Mouse (Mus musculus) midbrain, embryonic 13.5 days (tissue): Measurements from ENCODE around the gene Ndufb8. TPM values are rescaled to one million over a fixed set of nuclear protein-coding genes. Genes with fewer than 3 reads are reported as not detected.

Experiments
- ATAC-seq: fragments of 200-750 bp; cut with Nextera tagmentation; 2 replicates; pipeline ENCODE4 v1.8.0; 2017; ENCODE audit warnings: mild to moderate bottlenecking, moderate TSS enrichment, moderate library complexity
- H3K27ac ChIP-seq: fragments of 300-500 bp; sonication (generic); 2 replicates; pipeline ENCODE4 v1.5.1; 2015; ENCODE audit warnings: inconsistent platforms, mild to moderate bottlenecking, moderate library complexity
- H3K27me3 ChIP-seq: fragments of 300-500 bp; sonication (generic); 2 replicates; pipeline ENCODE4 v1.6.1; 2015; ENCODE audit warnings: mild to moderate bottlenecking, inconsistent platforms
- H3K36me3 ChIP-seq: fragments of 300-500 bp; sonication (generic); 2 replicates; pipeline ENCODE4 v1.6.1; 2015; ENCODE audit warnings: mild to moderate bottlenecking, inconsistent platforms
- H3K4me1 ChIP-seq: fragments of 300-500 bp; sonication (generic); replicated peaks from 2 replicates; pipeline ENCODE4 v1.6.1; 2015; ENCODE audit warnings: inconsistent platforms
- H3K4me2 ChIP-seq: fragments of 300-500 bp; sonication (generic); replicated peaks from 2 replicates; pipeline ENCODE4 v1.6.1; 2015; ENCODE audit warnings: moderate library complexity, mild to moderate bottlenecking, inconsistent platforms
- H3K4me3 ChIP-seq: fragments of 300-500 bp; sonication (generic); replicated peaks from 2 replicates; pipeline ENCODE4 v1.5.1; 2015; ENCODE audit warnings: mild to moderate bottlenecking, inconsistent platforms
- H3K9ac ChIP-seq: fragments of 300-500 bp; sonication (generic); replicated peaks from 2 replicates; pipeline ENCODE4 v1.6.1; 2015; ENCODE audit warnings: mild to moderate bottlenecking, inconsistent platforms
- H3K9me3 ChIP-seq: fragments of 300-500 bp; sonication (generic); 2 replicates; pipeline ENCODE4 v1.6.1; 2016; ENCODE audit warnings: mild to moderate bottlenecking, inconsistent platforms
- WGBS: fragments of 180-500 bp; shearing (Covaris S2); methylation state at CpG from one replicate; pipeline ENCODE4 v1.1.7; 2015; 5-methylcytosine and 5-hydroxymethylcytosine counted together
- polyA plus RNA-seq: library from polyadenylated mRNA; unstranded; fragments of >200 nt; fragmentation: Nextera tagmentation; extraction: Ambion mirVana; gene quantifications from 2 replicates; pipeline ENCODE4 v1.2.1, GENCODE M21; 2015

Gene Ndufb8
- 546 and 548 TPM in 2 replicates for polyA plus RNA-seq

DNA sequence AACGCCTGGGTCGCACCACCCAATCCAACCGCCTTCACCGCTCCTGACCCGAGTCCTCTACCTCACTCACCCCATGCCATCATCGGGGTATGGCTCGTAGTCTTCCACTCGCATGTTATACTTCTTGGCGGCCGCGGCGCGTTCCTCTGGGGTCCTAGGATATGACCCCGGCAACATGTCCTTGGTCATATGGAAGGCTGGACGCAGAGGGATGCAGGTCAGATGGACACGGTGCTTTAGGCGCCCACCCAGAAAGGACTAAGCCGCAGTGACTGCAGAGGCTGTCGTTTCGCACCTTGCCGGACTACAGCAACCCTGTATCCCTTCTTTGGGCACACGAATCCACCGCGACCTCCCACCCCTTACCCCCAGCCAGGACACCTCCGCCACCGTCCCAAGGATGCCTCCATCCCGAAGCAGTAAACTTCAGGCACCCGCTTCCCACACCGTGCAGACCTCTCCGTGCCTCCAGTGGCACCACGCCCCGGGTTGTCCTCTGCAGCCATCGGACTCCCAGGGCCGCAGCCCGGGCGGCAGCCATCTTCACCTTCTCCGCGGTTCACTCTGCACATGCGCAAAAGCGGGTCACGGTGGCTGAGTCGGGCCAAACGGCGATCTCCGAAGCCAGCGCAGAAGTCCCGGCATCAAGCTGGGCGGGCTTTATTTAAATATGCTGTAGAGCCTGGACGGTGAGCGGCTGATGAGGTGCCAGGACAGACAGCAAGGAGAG, at the start of gene Ndufb8:
TSS of gene Ndufb8 (minus strand) at position 580 of the 730 bp plus-strand sequence.
- peak within 1 kb of the TSS; percentile 97 for H3K4me2 ChIP-seq
- H3K36me3 ChIP-seq: peaks cover 35% of the 10 kb centered on the region
- peaks cover 13% of the 10 kb centered on the region for H3K27me3 ChIP-seq
- peak within 1 kb of the TSS; percentile 92 for H3K9ac ChIP-seq
- peak within 1 kb of the TSS; percentile 87 for H3K4me3 ChIP-seq
- peak within 1 kb of the TSS; percentile 64 for H3K27ac ChIP-seq
- WGBS: under 1% methylated on average over 50 of the region's 50 CpGs
- ATAC-seq: peak; percentile 91
- H3K9me3 ChIP-seq: no peaks in the 10 kb centered on the region
- peaks cover 16% of the 10 kb centered on the region for H3K4me1 ChIP-seq

DNA sequence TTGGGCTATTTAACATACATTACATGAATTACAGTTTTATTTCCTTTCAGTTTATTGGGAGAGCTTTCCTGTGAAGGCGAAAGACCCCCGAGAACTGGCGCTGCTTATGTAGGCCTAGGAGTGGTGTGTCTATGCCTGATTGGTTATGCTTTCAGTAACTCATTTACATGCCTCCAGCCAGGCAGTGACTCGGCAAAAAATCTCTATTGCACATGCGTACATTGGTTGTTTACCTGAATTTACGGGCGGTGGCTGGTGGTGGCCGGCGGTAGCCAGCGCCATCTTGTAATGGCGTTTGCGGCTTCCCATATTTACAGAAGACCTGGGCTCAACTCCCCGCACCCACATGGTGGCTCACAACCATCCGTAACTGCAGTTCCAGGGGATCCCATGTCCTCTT, 38.9 kb upstream of the Ndufb8 start:
- ATAC-seq: no peak

DNA sequence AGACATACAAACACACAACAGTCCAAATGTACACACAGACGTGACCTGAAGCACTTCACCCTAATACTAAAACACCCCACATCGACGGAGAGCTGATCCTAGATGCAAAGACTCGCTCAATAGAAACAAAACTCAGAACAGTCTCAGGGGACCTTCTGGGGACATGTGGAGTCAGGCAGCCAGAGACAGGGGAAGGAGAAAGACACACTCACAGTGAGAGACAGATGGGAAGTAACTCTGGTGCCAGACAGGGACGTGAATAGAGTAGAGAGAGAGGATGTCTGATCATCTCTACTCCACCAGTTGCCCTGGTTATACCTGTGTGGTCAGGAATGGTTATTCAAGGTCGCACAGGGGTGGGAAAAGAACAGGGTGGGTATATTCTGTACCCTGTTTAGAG, 36.4 kb upstream of the Ndufb8 start:
- no peaks in the 10 kb centered on the region for H3K9me3 ChIP-seq
- no peaks in the 10 kb centered on the region for H3K36me3 ChIP-seq
- WGBS: 67% methylated on average over 6 of the region's 6 CpGs
- H3K9ac ChIP-seq: no peak overlapping the region
- no peak for ATAC-seq
- no peaks in the 10 kb centered on the region for H3K4me1 ChIP-seq
- H3K27me3 ChIP-seq: peaks cover 21% of the 10 kb centered on the region
- no peak overlapping the region for H3K4me2 ChIP-seq
- H3K27ac ChIP-seq: no peak overlapping the region
- H3K4me3 ChIP-seq: no peak overlapping the region

More for the DNA sequence above, 38.9 kb upstream of the Ndufb8 start:
- Histone ChIP-seq H3K36me3 (no peaks in the 10 kb centered on the region), H3K27me3 (0 out of 2 replicates have a peak, but pooled peaks cover 12% of the 10 kb centered on the region), H3K4me1 (no peaks in the 10 kb centered on the region), H3K4me2 (no peak overlapping the region), H3K27ac (no peak overlapping the region), H3K9me3 (no peaks in the 10 kb centered on the region), H3K4me3 (no peak overlapping the region), H3K9ac (no peak overlapping the region)
- WGBS: 96% methylated on average over 14 of the region's 14 CpGs

DNA sequence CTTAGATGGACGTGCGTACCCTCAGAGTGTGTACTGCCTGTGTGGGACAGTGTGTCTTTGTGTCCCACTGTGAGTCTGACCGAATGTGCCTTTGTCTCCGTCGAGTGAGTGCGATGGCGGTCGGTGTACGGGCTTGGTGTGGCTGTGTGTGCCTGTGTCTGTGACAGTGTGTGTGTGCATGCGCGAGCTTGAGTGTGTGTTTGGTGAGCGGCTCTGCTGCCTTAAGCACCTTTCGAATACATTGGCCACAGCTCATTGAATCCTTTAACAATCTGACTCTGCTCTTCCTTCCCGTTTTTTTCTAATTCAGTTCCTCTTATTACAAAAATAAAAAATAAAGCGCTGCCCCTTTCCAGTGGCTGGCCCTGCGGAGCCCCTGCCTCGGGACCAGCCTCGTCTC, 35.8 kb upstream of the Ndufb8 start:
- Histone ChIP-seq H3K4me3 (no peak overlapping the region), H3K9me3 (no peaks in the 10 kb centered on the region), H3K4me1 (no peaks in the 10 kb centered on the region), H3K9ac (no peak overlapping the region), H3K4me2 (no peak overlapping the region), H3K27me3 (peaks cover 24% of the 10 kb centered on the region), H3K27ac (no peak overlapping the region), H3K36me3 (no peaks in the 10 kb centered on the region)
- WGBS: 75% methylated on average over 18 of the region's 18 CpGs
- no peak for ATAC-seq

DNA sequence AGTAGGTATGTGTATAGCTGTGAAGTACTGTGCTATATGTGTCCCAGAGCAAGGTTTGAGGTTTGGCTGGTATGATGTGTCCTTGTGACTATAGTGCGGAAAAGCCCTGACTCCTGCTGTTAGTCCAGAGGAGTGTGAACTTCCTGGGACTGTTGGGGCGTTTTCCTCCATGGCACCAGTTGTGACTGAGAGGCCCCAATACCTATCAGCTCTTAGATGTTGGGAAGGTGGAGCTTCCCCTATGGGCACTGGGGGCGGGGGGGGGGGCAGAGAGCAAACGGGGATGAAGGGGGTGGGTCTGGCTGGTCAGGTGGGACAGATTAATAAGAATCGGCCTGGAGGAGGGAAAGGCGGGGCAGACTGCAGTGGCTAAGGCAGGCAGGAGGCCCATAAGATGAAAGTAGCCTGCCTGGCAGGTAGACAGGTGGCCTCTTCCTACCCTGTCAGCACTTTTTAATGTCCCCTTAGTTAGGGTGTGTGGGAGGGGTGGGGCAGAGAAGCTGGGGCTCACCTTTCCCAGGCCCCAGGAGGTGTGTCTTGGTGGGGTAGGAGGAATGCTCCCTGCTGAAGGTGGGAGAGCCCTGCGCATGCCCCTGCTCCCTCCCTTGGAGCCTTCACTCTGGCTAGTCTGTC, 34.5 kb upstream of the Ndufb8 start:
- ATAC-seq: no peak
- no peaks in the 10 kb centered on the region for H3K36me3 ChIP-seq
- H3K4me1 ChIP-seq: no peaks in the 10 kb centered on the region
- H3K4me3 ChIP-seq: no peak overlapping the region
- no peaks in the 10 kb centered on the region for H3K9me3 ChIP-seq
- 51% methylated on average over 7 of the region's 7 CpGs for WGBS
- peaks cover 37% of the 10 kb centered on the region for H3K27me3 ChIP-seq
- no peak overlapping the region for H3K27ac ChIP-seq
- H3K4me2 ChIP-seq: no peak overlapping the region
- H3K9ac ChIP-seq: no peak overlapping the region

DNA sequence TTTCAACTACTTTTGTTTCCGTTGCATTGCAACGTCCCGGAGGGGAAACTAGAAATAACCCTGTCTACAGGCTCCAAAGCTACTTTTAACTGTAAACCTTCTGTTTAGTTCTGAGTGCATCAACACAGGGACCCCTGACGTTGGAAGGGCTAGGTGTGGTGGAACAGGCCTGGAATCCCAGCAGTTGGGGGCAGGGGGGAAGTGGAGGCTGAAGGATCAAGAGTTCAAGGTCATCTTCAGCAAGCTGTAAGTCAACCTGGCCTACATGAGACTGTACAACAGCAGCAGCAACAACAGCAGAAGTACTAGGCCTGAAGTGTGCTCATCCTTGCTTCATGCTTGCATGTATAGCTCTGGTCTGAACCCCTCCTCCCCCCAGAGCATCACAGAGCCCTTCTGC, 32.8 kb upstream of the Ndufb8 start:
- Histone ChIP-seq H3K27me3 (peaks cover 53% of the 10 kb centered on the region), H3K9ac (no peak overlapping the region; the same call in 1 of the 2 replicates), H3K36me3 (no peaks in the 10 kb centered on the region), H3K4me2 (no peak overlapping the region), H3K9me3 (no peaks in the 10 kb centered on the region), H3K4me1 (no peaks in the 10 kb centered on the region), H3K4me3 (no peak overlapping the region), H3K27ac (no peak overlapping the region)
- WGBS: 44% methylated on average over 4 of the region's 4 CpGs
- no peak for ATAC-seq

DNA sequence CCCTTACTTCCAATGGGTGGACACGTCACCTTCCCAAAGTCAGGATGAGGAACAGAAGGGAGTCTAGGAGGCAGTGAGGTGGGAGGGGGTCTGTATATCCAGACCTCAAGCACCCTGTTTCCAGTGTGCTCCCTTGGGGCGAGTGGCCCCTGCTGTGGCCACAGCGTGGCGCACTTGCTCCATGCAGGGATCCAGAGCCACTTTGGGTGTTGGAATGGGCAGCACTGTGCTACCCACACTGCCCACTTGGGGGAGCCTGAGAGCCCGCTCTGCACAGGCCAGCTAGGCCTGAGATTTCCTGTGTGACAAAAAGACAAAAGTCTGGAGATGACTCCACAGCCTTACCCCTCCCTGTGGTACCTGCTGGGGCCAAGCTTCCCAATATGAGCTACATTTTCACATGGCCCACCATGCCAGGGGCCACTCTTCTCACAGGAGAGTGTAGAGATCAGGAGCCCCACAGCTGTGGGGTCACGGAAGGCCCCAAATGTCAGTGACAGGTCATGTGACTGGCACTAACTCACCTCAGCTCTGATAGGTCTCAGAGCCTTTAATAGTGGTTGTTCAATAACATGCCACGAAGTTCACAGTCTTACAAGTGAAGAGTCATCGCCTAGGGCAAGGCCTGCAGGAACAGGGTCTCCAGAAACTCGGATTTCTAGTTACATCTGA, 27.5 kb upstream of the Ndufb8 start:
- H3K36me3 ChIP-seq: no peaks in the 10 kb centered on the region
- peaks cover 48% of the 10 kb centered on the region for H3K27me3 ChIP-seq
- no peak overlapping the region for H3K4me3 ChIP-seq
- WGBS: 37% methylated on average over 9 of the region's 9 CpGs
- H3K9me3 ChIP-seq: no peaks in the 10 kb centered on the region
- peak; percentile 90 for ATAC-seq
- H3K4me1 ChIP-seq: no peaks in the 10 kb centered on the region
- no peak overlapping the region for H3K27ac ChIP-seq
- H3K9ac ChIP-seq: no peak overlapping the region
- H3K4me2 ChIP-seq: no peak overlapping the region

DNA sequence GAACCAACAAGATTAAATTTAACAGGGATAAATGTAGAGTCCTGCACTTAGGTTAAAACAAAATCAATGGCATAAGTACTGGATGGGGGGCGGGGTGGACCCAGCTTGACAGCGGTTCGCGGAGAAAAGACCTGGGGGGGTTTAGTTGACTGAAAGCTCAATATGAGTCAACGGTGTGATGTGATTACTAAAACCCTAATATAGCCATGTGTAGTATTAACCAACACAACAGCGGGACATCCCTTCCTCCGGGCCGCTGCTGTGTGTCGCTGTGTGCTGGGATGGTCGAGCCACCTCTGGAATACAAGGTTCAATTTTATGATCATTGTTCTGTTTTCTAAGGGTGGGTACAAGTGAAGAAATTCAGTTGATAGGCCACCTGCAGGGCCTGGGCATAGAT, 26.9 kb upstream of the Ndufb8 start:
- no peaks in the 10 kb centered on the region for H3K9me3 ChIP-seq
- no peaks in the 10 kb centered on the region; the same call in 1 of the 2 replicates for H3K36me3 ChIP-seq
- peak; percentile 18; the same call in 1 of the 2 replicates for ATAC-seq
- peaks cover 42% of the 10 kb centered on the region for H3K27me3 ChIP-seq
- H3K4me1 ChIP-seq: no peaks in the 10 kb centered on the region
- 79% methylated on average over 10 of the region's 10 CpGs for WGBS
- H3K9ac ChIP-seq: no peak overlapping the region
- no peak overlapping the region for H3K4me2 ChIP-seq
- no peak overlapping the region for H3K27ac ChIP-seq
- no peak overlapping the region for H3K4me3 ChIP-seq

DNA sequence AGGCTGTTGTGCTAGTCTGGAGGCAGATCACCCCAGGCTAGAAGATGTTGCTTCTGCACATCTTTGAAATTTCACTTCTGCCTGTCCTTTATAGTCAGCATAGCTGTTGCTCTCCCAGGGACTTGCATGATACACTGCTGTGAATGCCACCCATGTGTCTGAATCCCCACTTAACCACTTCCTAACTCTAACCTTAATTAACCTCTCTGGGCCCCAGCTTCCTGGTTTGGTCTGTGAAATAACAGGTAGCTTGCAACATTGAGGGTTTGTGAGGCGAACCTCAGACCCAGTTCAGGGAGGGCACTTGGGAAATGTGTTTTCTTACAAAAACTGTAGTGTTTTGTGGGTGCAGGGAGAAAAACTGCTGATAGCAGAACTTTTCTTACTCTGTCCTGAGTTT, 22.8 kb upstream of the Ndufb8 start:
- Histone ChIP-seq H3K4me1 (no peaks in the 10 kb centered on the region), H3K36me3 (peaks cover 28% of the 10 kb centered on the region), H3K27ac (no peak overlapping the region), H3K4me3 (no peak overlapping the region), H3K4me2 (no peak overlapping the region), H3K9ac (no peak overlapping the region), H3K27me3 (peaks cover 2% of the 10 kb centered on the region; the same call in 1 of the 2 replicates), H3K9me3 (no peaks in the 10 kb centered on the region)
- no peak for ATAC-seq
- WGBS: 77% methylated on average over 1 of the region's 1 CpGs

DNA sequence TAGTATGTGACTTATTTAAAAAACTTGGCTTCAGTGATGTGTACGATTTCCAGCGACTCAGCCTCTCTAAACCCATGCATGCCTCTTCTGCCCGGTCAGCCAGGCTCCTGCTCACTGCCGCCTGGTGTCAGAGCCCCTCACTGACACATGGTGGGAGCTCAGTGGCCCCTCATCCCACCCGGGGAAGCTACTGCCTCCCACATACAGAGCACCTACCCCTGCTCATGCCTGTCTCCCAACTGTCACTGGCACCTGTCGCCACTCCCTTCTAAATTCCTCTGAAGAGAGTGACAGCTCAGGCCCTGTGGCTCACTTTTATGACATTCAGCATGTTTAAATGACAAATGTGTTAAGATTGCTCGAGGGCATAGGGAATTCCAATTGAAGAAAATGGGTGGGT, 21.0 kb upstream of the Ndufb8 start:
- Histone ChIP-seq H3K36me3 (peaks cover 46% of the 10 kb centered on the region), H3K9me3 (no peaks in the 10 kb centered on the region)

DNA sequence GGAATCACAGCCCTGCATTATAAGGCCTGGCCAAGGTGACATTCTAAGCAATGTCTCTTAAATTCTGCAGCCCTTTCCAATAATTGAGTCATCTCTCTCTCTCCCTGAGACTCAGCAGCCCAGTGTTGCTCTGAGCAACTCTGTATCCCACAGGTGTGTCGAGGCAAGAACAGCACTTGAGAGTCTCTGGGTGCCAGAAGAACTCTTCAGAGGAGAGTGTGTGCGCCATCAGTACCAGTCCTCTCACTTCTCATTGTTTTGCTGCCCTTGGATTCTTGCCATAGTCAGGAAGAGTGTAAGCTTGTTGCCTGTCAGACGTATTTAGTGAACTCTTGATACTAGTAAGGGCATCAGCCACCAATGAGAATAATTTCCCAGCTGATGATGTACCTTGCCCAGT, 12.5 kb upstream of the Ndufb8 start:
- no peak for ATAC-seq
- H3K4me2 ChIP-seq: no peak overlapping the region

More for the DNA sequence above, 21.0 kb upstream of the Ndufb8 start:
- no peak overlapping the region for H3K27ac ChIP-seq
- H3K4me3 ChIP-seq: no peak overlapping the region
- no peak overlapping the region for H3K9ac ChIP-seq
- no peak overlapping the region for H3K4me2 ChIP-seq
- H3K4me1 ChIP-seq: no peaks in the 10 kb centered on the region
- no peak for ATAC-seq
- H3K27me3 ChIP-seq: no peaks in the 10 kb centered on the region
- 87% methylated on average over 7 of the region's 7 CpGs for WGBS

DNA sequence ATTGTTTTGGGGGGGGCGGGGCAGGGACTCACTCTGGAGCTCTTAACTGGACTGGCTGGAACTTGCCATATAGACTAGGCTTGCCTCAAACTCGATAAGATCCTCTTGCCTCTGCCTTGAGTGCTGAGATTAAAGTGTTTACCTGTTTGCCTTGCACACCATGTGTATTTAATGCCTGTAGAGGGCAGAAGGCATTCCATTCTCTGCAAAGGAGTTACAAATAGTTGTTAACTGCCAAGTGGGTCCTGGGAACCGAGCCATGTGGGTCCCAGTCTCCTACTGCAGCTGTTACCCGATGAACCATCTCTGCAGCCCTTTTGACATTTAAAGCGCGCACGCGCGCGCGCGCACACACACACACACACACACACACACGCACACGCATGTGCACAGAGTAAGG, 8.8 kb upstream of the Ndufb8 start:
- Histone ChIP-seq H3K9ac (no peak overlapping the region), H3K9me3 (no peaks in the 10 kb centered on the region), H3K4me1 (peaks cover 26% of the 10 kb centered on the region), H3K36me3 (peaks cover 44% of the 10 kb centered on the region), H3K27me3 (peaks cover 4% of the 10 kb centered on the region; the same call in 1 of the 2 replicates), H3K27ac (no peak overlapping the region), H3K4me2 (peak overlapping the region; percentile 82), H3K4me3 (peak overlapping the region; percentile 12)
- ATAC-seq: no peak
- 95% methylated on average over 14 of the region's 14 CpGs for WGBS

More for the DNA sequence above, 12.5 kb upstream of the Ndufb8 start:
- peaks cover 81% of the 10 kb centered on the region for H3K36me3 ChIP-seq
- no peak overlapping the region for H3K9ac ChIP-seq
- H3K27me3 ChIP-seq: no peaks in the 10 kb centered on the region
- H3K9me3 ChIP-seq: no peaks in the 10 kb centered on the region
- WGBS: 97% methylated on average over 3 of the region's 3 CpGs
- no peak overlapping the region for H3K27ac ChIP-seq
- peaks cover 26% of the 10 kb centered on the region for H3K4me1 ChIP-seq
- H3K4me3 ChIP-seq: no peak overlapping the region
